Mouse (Mus musculus) cerebellum, postnatal 10 days (tissue): ENCODE measurements around the gene Cabp1.
"Not testable (repeated sequence)": the region's sequence is repeated elsewhere in the genome, so short reads cannot be mapped to it uniquely, and the experiment has no call there.

ENCODE experiments used
- DNase-seq, 2 experiments: peaks; one replicate each; pipeline ENCODE4 v3.0.0; 2021; ENCODE audit warnings: mixed read lengths in 2 of 2

Gene Cabp1

GRCm38 (mm10) chr5:115170150-115170549 lies 24.0 kb downstream of the Cabp1 start:
- DNase-seq: no peak

- peak in 1 of 2 experiments; percentile 67 for DNase-seq
Measured at GRCm38 (mm10) chr5:115168641-115169415, 25.4 kb downstream of the Cabp1 start.

GRCm38 (mm10) chr5:115167396-115167795 lies 26.8 kb downstream of the Cabp1 start:
- DNase-seq: no peak

- no peak for DNase-seq
Measured at GRCm38 (mm10) chr5:115166815-115167194, 27.4 kb downstream of the Cabp1 start.

- DNase-seq: peak; percentile 81 to 87
Measured at GRCm38 (mm10) chr5:115165895-115166814, 28.0 kb downstream of the Cabp1 start.

- peak; percentile 63 to 64 for DNase-seq
Measured at GRCm38 (mm10) chr5:115165351-115165750, 28.8 kb downstream of the Cabp1 start.

GRCm38 (mm10) chr5:115164446-115164845 lies 29.7 kb downstream of the Cabp1 start:
- not testable (repeated sequence) for DNase-seq

- peak; percentile 82 for DNase-seq
Measured at GRCm38 (mm10) chr5:115163563-115163962, 30.6 kb downstream of the Cabp1 start.

GRCm38 (mm10) chr5:115161940-115162279 lies 32.3 kb downstream of the Cabp1 start:
- DNase-seq: not testable (repeated sequence)

- DNase-seq: no peak
Measured at GRCm38 (mm10) chr5:115161064-115161939, 32.9 kb downstream of the Cabp1 start.

- DNase-seq: no peak
Measured at GRCm38 (mm10) chr5:115160655-115161054, 33.5 kb downstream of the Cabp1 start.

- DNase-seq: no peak
Measured at GRCm38 (mm10) chr5:115159165-115159564, 35.0 kb downstream of the Cabp1 start.

GRCm38 (mm10) chr5:115158040-115158983 lies 35.9 kb downstream of the Cabp1 start, which contains the start of gene Mlec:
Gene Mlec, minus strand, starts transcription at chr5:115158179.
- DNase-seq: peak; percentile 99

- peak; percentile 54 to 56 for DNase-seq
Measured at GRCm38 (mm10) chr5:115156933-115157589, 37.1 kb downstream of the Cabp1 start.

- DNase-seq: no peak
Measured at GRCm38 (mm10) chr5:115156401-115156800, 37.8 kb downstream of the Cabp1 start.

- DNase-seq: no peak
Measured at GRCm38 (mm10) chr5:115155831-115156230, 38.4 kb downstream of the Cabp1 start.

GRCm38 (mm10) chr5:115155156-115155631 lies 39.0 kb downstream of the Cabp1 start:
- DNase-seq: no peak

GRCm38 (mm10) chr5:115152132-115152956 lies 41.8 kb downstream of the Cabp1 start:
- DNase-seq: no peak

- no peak for DNase-seq
Measured at GRCm38 (mm10) chr5:115151457-115151856, 42.7 kb downstream of the Cabp1 start.

- DNase-seq: no peak
Measured at GRCm38 (mm10) chr5:115150991-115151390, 43.2 kb downstream of the Cabp1 start.
